Mouse (Mus musculus): Measurements from ENCODE around the gene Gal3st2. TPM values are rescaled to one million over a fixed set of nuclear protein-coding genes. Genes with fewer than 3 reads are reported as not detected.
"Not testable (repeated sequence)": the region's sequence is repeated elsewhere in the genome, so short reads cannot be mapped to it uniquely, and the experiment has no call there.

Gene Gal3st2
- total and polyA plus RNA-seq, 3 experiments = not detected

DNA sequence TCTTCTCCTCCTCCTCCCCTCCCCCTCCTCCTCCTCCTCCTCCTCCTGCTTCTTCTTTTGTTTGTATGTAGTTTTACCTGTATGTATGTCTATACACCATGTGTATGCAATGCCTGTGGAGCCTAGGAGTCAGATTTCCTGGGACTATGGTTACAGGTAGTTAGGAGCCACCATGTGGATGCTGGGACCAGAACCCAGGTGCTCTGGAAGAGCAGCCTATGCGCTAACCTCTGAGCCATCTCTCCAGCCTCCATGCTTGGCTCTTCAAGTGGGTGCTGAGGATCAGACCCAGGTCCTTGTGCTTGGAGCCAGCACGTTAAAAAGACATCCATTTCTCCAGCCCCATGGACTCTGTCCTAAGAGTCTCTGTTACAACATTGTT is 24.6 kb upstream of the Gal3st2 start:
- no peak overlapping the region for H3K27ac ChIP-seq (ENCODE audit: control insufficient read depth, low read depth, low read length)
- peak; percentile 1 for DNase-seq (ENCODE audit: low read depth, low spot score)
- H3K9ac ChIP-seq (ENCODE audit: control insufficient read depth, low read depth, low read length, poor library complexity, severe bottlenecking) = no peak overlapping the region
- no peaks in the 10 kb centered on the region for H3K27me3 ChIP-seq (ENCODE audit: control insufficient read depth in 1 of 2, insufficient read depth in 2 of 2, low read length in 2 of 2)
- peaks cover 0 to 3% of the 10 kb centered on the region in 2 experiments; a peak in 1 of 4 replicates for H3K36me3 ChIP-seq (ENCODE audit: control insufficient read depth in 1 of 2, insufficient read depth in 2 of 2, low read length in 2 of 2)
- no peaks in the 10 kb centered on the region for H3K9me3 ChIP-seq (replicated peaks; ENCODE audit: insufficient read depth, low read length)
- no peaks in the 10 kb centered on the region for H3K79me2 ChIP-seq (ENCODE audit: control insufficient read depth, insufficient read depth, low read length, poor library complexity)
- TF ChIP-seq USF1 (IDR thresholded peaks at IDR 0.05; ENCODE audit: low read depth, low read length) (no peak), GATA1 (IDR thresholded peaks at IDR 0.05; ENCODE audit: low read depth, low read length) (no peak), USF2 (IDR thresholded peaks at IDR 0.05; ENCODE audit: borderline replicate concordance in 1 of 2, insufficient read depth in 1 of 2, low read depth in 1 of 2, low read length in 2 of 2) (no peak), POLR2AphosphoS5 (IDR thresholded peaks at IDR 0.05; ENCODE audit: borderline replicate concordance, low read depth, low read length) (no peak), ZNF384 (IDR thresholded peaks at IDR 0.05; ENCODE audit: low read depth, low read length) (no peak), MAX (IDR thresholded peaks at IDR 0.05; ENCODE audit: low read length) (no peak), E2F4 (IDR thresholded peaks at IDR 0.05; ENCODE audit: borderline replicate concordance, low read depth, low read length) (no peak), POLR2AphosphoS2 (IDR thresholded peaks at IDR 0.05; ENCODE audit: low read length) (no peak), MAFK (IDR thresholded peaks at IDR 0.05; ENCODE audit: borderline replicate concordance, low read depth, low read length) (no peak), CTCF (IDR thresholded peaks at IDR 0.05 in 2 of 3, conservative IDR thresholded peaks at IDR 0.05 in 1 of 3; ENCODE audit: control insufficient read depth in 1 of 3, insufficient read depth in 1 of 3, low read depth in 2 of 3, low read length in 3 of 3, poor library complexity in 1 of 3, severe bottlenecking in 1 of 3) (no peak), UBTF (IDR thresholded peaks at IDR 0.05; ENCODE audit: borderline replicate concordance, insufficient read depth, low read depth, low read length) (no peak)
- peaks cover 0 to 4% of the 10 kb centered on the region in 2 experiments; a peak in 1 of 4 replicates for H3K4me1 ChIP-seq (ENCODE audit: control insufficient read depth in 1 of 2, insufficient read depth in 2 of 2, low read length in 2 of 2)
- H3K4me3 ChIP-seq (ENCODE audit: control insufficient read depth in 1 of 2, insufficient read depth in 1 of 2, low read depth in 2 of 2, low read length in 2 of 2) = no peak overlapping the region

DNA sequence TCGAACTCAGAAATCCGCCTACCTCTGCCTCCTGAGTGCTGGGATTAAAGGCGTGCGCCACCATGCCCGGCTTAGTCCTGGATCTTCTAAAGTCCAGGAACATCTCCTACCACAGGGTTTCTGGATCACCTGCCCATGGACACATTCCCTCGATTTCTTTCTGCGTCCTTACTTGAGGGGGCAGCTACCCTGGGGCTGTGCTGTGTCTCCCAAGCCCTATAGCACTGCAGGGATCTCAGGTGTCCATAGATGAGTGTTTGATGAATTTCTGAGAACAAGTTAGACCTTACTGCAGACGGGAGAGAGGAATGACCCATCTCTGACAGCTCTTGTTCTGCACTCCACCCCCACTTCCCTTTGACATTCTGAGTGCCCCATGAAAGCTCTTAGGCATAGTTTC is 23.8 kb upstream of the Gal3st2 start:
- Histone ChIP-seq H3K36me3 (ENCODE audit: control insufficient read depth in 1 of 2, insufficient read depth in 2 of 2, low read length in 2 of 2) (peaks cover 0 to 3% of the 10 kb centered on the region in 2 experiments; a peak in 1 of 4 replicates), H3K4me1 (ENCODE audit: control insufficient read depth in 1 of 2, insufficient read depth in 2 of 2, low read length in 2 of 2) (peaks cover 0 to 4% of the 10 kb centered on the region in 2 experiments; a peak in 1 of 4 replicates), H3K4me3 (ENCODE audit: control insufficient read depth in 1 of 2, insufficient read depth in 1 of 2, low read depth in 2 of 2, low read length in 2 of 2) (no peak overlapping the region), H3K79me2 (ENCODE audit: control insufficient read depth, insufficient read depth, low read length, poor library complexity) (no peaks in the 10 kb centered on the region), H3K27ac (ENCODE audit: control insufficient read depth, low read depth, low read length) (no peak overlapping the region), H3K9me3 (replicated peaks; ENCODE audit: insufficient read depth, low read length) (no peaks in the 10 kb centered on the region), H3K27me3 (ENCODE audit: control insufficient read depth in 1 of 2, insufficient read depth in 2 of 2, low read length in 2 of 2) (no peaks in the 10 kb centered on the region), H3K9ac (ENCODE audit: control insufficient read depth, low read depth, low read length, poor library complexity, severe bottlenecking) (no peak overlapping the region)
- no peak for DNase-seq (ENCODE audit: low read depth, low spot score)
- TF ChIP-seq CHD2 (IDR thresholded peaks at IDR 0.05; ENCODE audit: low read length) (no peak), RAD21 (IDR thresholded peaks at IDR 0.05; ENCODE audit: low read depth, low read length) (no peak), ZNF384 (IDR thresholded peaks at IDR 0.05; ENCODE audit: low read depth, low read length) (no peak), EP300 (IDR thresholded peaks at IDR 0.05; ENCODE audit: low read depth in 1 of 2, low read length in 2 of 2) (no peak), MAFK (IDR thresholded peaks at IDR 0.05; ENCODE audit: borderline replicate concordance, low read depth, low read length) (no peak), MXI1 (IDR thresholded peaks at IDR 0.05; ENCODE audit: low read depth, low read length) (no peak), TBP (IDR thresholded peaks at IDR 0.05; ENCODE audit: low read depth, low read length) (no peak), GABPA (IDR thresholded peaks at IDR 0.05; ENCODE audit: low read depth, low read length) (no peak), POLR2A (IDR thresholded peaks at IDR 0.05; ENCODE audit: control insufficient read depth in 1 of 2, insufficient read depth in 1 of 2, low read depth in 1 of 2, low read length in 2 of 2, poor library complexity in 1 of 2) (no peak)

DNA sequence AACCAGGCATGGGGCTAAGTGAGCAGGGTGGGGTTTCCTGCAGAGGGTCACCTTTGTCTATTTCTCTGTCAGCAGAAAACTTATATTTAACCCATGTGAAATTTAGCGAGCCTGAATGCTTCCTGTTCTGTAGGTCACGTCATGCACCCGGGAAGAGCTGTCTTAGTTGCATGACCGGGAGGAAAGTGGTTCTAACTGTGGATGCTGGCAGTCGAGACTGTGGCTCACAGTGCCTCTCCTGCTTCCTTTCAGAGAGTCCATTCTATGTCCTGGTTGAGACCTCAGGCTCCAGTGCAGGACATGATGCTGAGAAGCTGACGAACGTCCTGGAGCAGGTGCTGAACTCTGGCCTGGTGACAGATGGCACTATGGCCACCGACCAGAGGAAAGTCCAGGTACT is 22.5 kb upstream of the Gal3st2 start:
- H3K36me3 ChIP-seq (ENCODE audit: control insufficient read depth in 1 of 2, insufficient read depth in 2 of 2, low read length in 2 of 2); H3K27me3 ChIP-seq (ENCODE audit: control insufficient read depth in 1 of 2, insufficient read depth in 2 of 2, low read length in 2 of 2); H3K79me2 ChIP-seq (ENCODE audit: control insufficient read depth, insufficient read depth, low read length, poor library complexity); H3K9ac ChIP-seq (ENCODE audit: control insufficient read depth, low read depth, low read length, poor library complexity, severe bottlenecking); H3K9me3 ChIP-seq (replicated peaks; ENCODE audit: insufficient read depth, low read length); H3K4me3 ChIP-seq (ENCODE audit: control insufficient read depth in 1 of 2, insufficient read depth in 1 of 2, low read depth in 2 of 2, low read length in 2 of 2); H3K27ac ChIP-seq (ENCODE audit: control insufficient read depth, low read depth, low read length); DNase-seq (ENCODE audit: low read depth, low spot score); H3K4me1 ChIP-seq (ENCODE audit: control insufficient read depth in 1 of 2, insufficient read depth in 2 of 2, low read length in 2 of 2): not testable (repeated sequence)

DNA sequence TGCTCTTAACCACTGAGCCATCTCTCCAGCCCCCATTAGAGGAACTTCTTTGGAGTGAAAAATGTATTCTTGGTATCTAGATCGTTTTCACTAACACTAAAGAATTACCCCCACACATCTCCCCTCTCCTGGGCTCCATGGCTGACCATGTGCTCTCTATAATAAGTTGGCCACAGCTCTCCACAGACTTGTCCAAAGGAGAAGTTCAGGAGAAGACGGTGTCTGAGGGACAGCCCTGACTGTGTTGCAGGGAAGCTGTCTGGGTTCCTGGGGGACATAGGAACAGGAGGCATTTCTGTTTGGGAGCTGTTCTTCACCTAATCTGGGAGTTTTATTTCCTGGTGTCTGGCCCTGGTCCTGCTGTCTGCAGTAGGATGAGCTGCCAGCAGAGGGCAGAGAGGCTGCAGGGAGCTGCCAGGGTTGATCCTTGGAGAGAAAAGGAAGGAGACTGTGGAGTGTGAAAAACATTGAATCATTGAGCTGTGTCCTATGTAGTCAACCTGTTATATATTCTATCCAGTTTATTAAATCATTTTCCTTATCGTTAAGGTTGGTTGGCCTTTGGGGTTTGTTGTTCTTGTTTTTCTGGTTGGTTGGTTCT is 15.2 kb upstream of the Gal3st2 start:
- not testable (repeated sequence) for H3K27me3 ChIP-seq (ENCODE audit: control insufficient read depth in 1 of 2, insufficient read depth in 2 of 2, low read length in 2 of 2); H3K9ac ChIP-seq (ENCODE audit: control insufficient read depth, low read depth, low read length, poor library complexity, severe bottlenecking)
- peak; percentile 1 for DNase-seq (ENCODE audit: low read depth, low spot score)

More for the DNA sequence above, 15.2 kb upstream of the Gal3st2 start:
- not testable (repeated sequence) for H3K79me2 ChIP-seq (ENCODE audit: control insufficient read depth, insufficient read depth, low read length, poor library complexity); H3K4me3 ChIP-seq (ENCODE audit: control insufficient read depth in 1 of 2, insufficient read depth in 1 of 2, low read depth in 2 of 2, low read length in 2 of 2); H3K4me1 ChIP-seq (ENCODE audit: control insufficient read depth in 1 of 2, insufficient read depth in 2 of 2, low read length in 2 of 2); H3K27ac ChIP-seq (ENCODE audit: control insufficient read depth, low read depth, low read length); H3K9me3 ChIP-seq (replicated peaks; ENCODE audit: insufficient read depth, low read length); H3K36me3 ChIP-seq (ENCODE audit: control insufficient read depth in 1 of 2, insufficient read depth in 2 of 2, low read length in 2 of 2)
